Comparison of ENCODE assay signal across 29 mouse cellular contexts in genomic region chr1:78387854-78388253, GRCm38 (mm10).
A peak's percentile ranks its signal among the peaks of the same experiment; 100 is the strongest.
DNase-seq lines count a peak whose midpoint lies in the region; ATAC-seq and TF ChIP-seq lines count a peak whose summit lies in the region.
"Had no signal": no experiment of that assay in that cellular context is flagged by ENCODE, and none has a peak within 500 bp of the region (broad histone marks: within the 10 kb centered on the region; RNA-seq: fewer than 3 reads in every experiment).

No protein-coding gene starts in this region.

- H3K9ac ChIP-seq in midbrain, embryonic 11.5 days (ENCODE audit: low read length): no peak overlapping the region
- H3K9ac ChIP-seq: embryonic facial prominence, embryonic 13.5 days; embryonic facial prominence, embryonic 15.5 days; forebrain, embryonic 12.5 days had no signal

- no peak overlapping the region for H3K4me3 ChIP-seq in myocyte
- H3K4me3 ChIP-seq in midbrain, embryonic 11.5 days (ENCODE audit: low read depth, low read length): no peak overlapping the region
- H3K4me3 ChIP-seq: embryonic facial prominence, embryonic 13.5 days; embryonic facial prominence, embryonic 15.5 days; erythroblast, embryonic 14.5 days; forebrain, embryonic 10.5 days; forebrain, embryonic 12.5 days had no signal

- ATAC-seq in midbrain, embryonic 11.5 days (ENCODE audit: low FRiP score): no peak
- ATAC-seq: activated CD4-positive, CD25-positive, alpha-beta regulatory T cell, adult 4 months; CD4-positive, CD25-positive, alpha-beta regulatory T cell, adult 4 months; forebrain, embryonic 14.5 days; forebrain, embryonic 16.5 days had no signal

- intact Hi-C loops in left cerebral cortex, postnatal 36 days (cut with DNase I): no loop called here

- DNase-seq in 3T3-L1 (ENCODE audit: low read depth, low spot score) (peak; percentile 61), 416B (ENCODE audit: low read depth) (peak; percentile 8)
- peak; percentile 9 for DNase-seq in Muller cell, postnatal 12 days (ENCODE audit: inconsistent ontology term)
- DNase-seq in left cerebral cortex, postnatal 36 days (ENCODE audit: low spot score in 2 of 2): no peak
- no peak for DNase-seq in midbrain, embryonic 11.5 days (ENCODE audit: low spot score, missing footprints)
- DNase-seq in adrenal gland, adult 2 months: no peak
- DNase-seq in spleen, postnatal 36 days (ENCODE audit: low spot score in 2 of 2): no peak
- DNase-seq: adrenal gland, postnatal 10 days; adrenal gland, postnatal 25 days; cerebellum, adult 11 months; cerebellum, adult 18-20 months; cerebellum, adult 8-10 months; cerebellum, adult 9-11 months; cerebellum, postnatal 14 days; cerebellum, postnatal 36 days; embryo, embryonic 11 days had no signal

- H3K9me3 ChIP-seq in midbrain, embryonic 11.5 days (ENCODE audit: control insufficient read depth, low read length): no peaks in the 10 kb centered on the region
- H3K9me3 ChIP-seq: embryonic facial prominence, embryonic 13.5 days; embryonic facial prominence, embryonic 15.5 days; forebrain, embryonic 10.5 days; forebrain, embryonic 12.5 days; G1E had no signal

- H3K79me2 ChIP-seq in myocyte (ENCODE audit: control insufficient read depth, insufficient read depth): no peaks in the 10 kb centered on the region

- peak overlapping the region; percentile 43 for H3K4me2 ChIP-seq in myocyte (ENCODE audit: low read depth)
- H3K4me2 ChIP-seq in midbrain, embryonic 11.5 days: no peak overlapping the region
- H3K4me2 ChIP-seq: embryonic facial prominence, embryonic 13.5 days; embryonic facial prominence, embryonic 15.5 days; forebrain, embryonic 12.5 days had no signal

- 42% methylated on average over 4 of the region's 4 CpGs for WGBS in midbrain, embryonic 11.5 days

- TF ChIP-seq POLR2A in myocyte (IDR thresholded peaks at IDR 0.05; ENCODE audit: insufficient read length, low read depth): no peak

- no peaks in the 10 kb centered on the region for H3K36me3 ChIP-seq in myocyte (ENCODE audit: control insufficient read depth, insufficient read depth)
- H3K36me3 ChIP-seq in midbrain, embryonic 11.5 days (ENCODE audit: control insufficient read depth, insufficient read depth, low read length): no peaks in the 10 kb centered on the region
- H3K36me3 ChIP-seq: embryonic facial prominence, embryonic 13.5 days; embryonic facial prominence, embryonic 15.5 days; forebrain, embryonic 10.5 days; forebrain, embryonic 12.5 days; G1E had no signal

- no peak overlapping the region for H3ac ChIP-seq in myocyte (ENCODE audit: control insufficient read depth, insufficient read length)

- no peaks in the 10 kb centered on the region for H3K4me1 ChIP-seq in midbrain, embryonic 11.5 days (ENCODE audit: control insufficient read depth, insufficient read depth, low read length)
- H3K4me1 ChIP-seq: embryonic facial prominence, embryonic 15.5 days had no signal

- no peaks in the 10 kb centered on the region for H3K27me3 ChIP-seq in myocyte (ENCODE audit: control insufficient read depth, insufficient read depth, insufficient read length)
- no peaks in the 10 kb centered on the region for H3K27me3 ChIP-seq in midbrain, embryonic 11.5 days (ENCODE audit: control insufficient read depth, insufficient read depth, low read length)
- H3K27me3 ChIP-seq: CH12.LX; embryonic facial prominence, embryonic 13.5 days; embryonic facial prominence, embryonic 15.5 days; Patski had no signal

- no peak overlapping the region for H3K27ac ChIP-seq in midbrain, embryonic 11.5 days (ENCODE audit: low read depth, low read length)
- H3K27ac ChIP-seq: embryonic facial prominence, embryonic 13.5 days; embryonic facial prominence, embryonic 15.5 days; forebrain, embryonic 10.5 days; forebrain, embryonic 12.5 days had no signal

TF ChIP-seq in myocyte, 11 proteins besides CTCF, POLR2A, EP300 and RAD21:
- peak in 1 of 3 experiments; percentile 23 for TF ChIP-seq MYOD1 (IDR thresholded peaks at IDR 0.05; ENCODE audit: control insufficient read depth in 1 of 3, insufficient read length in 2 of 3, low read depth in 2 of 3)
- TF ChIP-seq E2F4 (IDR thresholded peaks at IDR 0.05; ENCODE audit: insufficient read depth): no peak
- no peak for TF ChIP-seq SRF (IDR thresholded peaks at IDR 0.05; ENCODE audit: control insufficient read depth, insufficient read length, low read depth)
- TF ChIP-seq TCF3 (IDR thresholded peaks at IDR 0.05; ENCODE audit: insufficient read length, low read depth): no peak

Comparison
In these comparisons a context has a peak if more than half of its experiments do, and no peak if none do; other contexts are left out.
1. DNase-seq: peak in 3T3-L1 (single experiment), 416B (single experiment) and Muller cell, postnatal 12 days (single experiment); none in left cerebral cortex, postnatal 36 days (0 of 2), midbrain, embryonic 11.5 days (single experiment), adrenal gland, adult 2 months (single experiment) and spleen, postnatal 36 days (0 of 2).